10 mouse cellular contexts compared by ENCODE assay signal in the genomic region with DNA sequence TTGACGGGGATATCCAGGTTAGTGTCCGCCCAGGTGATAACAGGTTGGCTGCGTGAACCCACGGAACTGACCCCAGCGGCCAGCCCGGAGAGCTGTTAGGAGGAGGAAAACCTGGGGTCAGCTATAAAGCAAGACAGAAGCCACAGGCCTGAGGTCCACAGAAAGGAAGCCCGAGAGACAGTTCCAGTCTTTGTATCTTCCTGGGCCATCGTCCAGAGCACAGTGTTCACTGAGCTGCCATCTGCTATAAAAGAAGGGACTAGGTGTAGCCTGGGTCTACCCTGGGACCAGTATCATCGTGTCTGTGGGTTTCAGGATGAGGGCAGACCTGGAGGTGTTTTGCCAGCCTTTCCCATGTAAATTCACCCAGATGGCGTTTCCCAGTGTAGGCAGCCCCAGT.
"Had no signal": no experiment of that assay in that cellular context is flagged by ENCODE, and none has a peak within 500 bp of the region (broad histone marks: within the 10 kb centered on the region; RNA-seq: fewer than 3 reads in every experiment).

No protein-coding gene starts in this region.

- ATAC-seq: midbrain, embryonic 16.5 days had no signal

- H3K9me3 ChIP-seq: stomach, embryonic 15.5 days had no signal

- H3K27ac ChIP-seq: limb, embryonic 13.5 days; liver, embryonic 14.5 days; midbrain, embryonic 12.5 days; neural tube, embryonic 13.5 days; stomach, embryonic 15.5 days had no signal

- H3K4me2 ChIP-seq: limb, embryonic 13.5 days; midbrain, embryonic 12.5 days; neural tube, embryonic 13.5 days; stomach, embryonic 15.5 days had no signal

- H3K27me3 ChIP-seq: limb, embryonic 13.5 days; midbrain, embryonic 12.5 days; neural tube, embryonic 13.5 days; stomach, embryonic 15.5 days had no signal

- DNase-seq: kidney, postnatal 14 days; lung, adult 18-20 months; right cerebral cortex, postnatal 14 days; thymus, postnatal 36 days had no signal

- H3K4me1 ChIP-seq: midbrain, embryonic 12.5 days; neural tube, embryonic 13.5 days; stomach, embryonic 15.5 days had no signal

- H3K4me3 ChIP-seq: limb, embryonic 13.5 days; midbrain, embryonic 12.5 days; neural tube, embryonic 13.5 days; stomach, embryonic 15.5 days had no signal

- H3K9ac ChIP-seq: limb, embryonic 13.5 days; liver, embryonic 14.5 days; midbrain, embryonic 12.5 days; neural tube, embryonic 13.5 days; stomach, embryonic 15.5 days had no signal

- H3K36me3 ChIP-seq: midbrain, embryonic 12.5 days; stomach, embryonic 15.5 days had no signal
